In the genomic region with DNA sequence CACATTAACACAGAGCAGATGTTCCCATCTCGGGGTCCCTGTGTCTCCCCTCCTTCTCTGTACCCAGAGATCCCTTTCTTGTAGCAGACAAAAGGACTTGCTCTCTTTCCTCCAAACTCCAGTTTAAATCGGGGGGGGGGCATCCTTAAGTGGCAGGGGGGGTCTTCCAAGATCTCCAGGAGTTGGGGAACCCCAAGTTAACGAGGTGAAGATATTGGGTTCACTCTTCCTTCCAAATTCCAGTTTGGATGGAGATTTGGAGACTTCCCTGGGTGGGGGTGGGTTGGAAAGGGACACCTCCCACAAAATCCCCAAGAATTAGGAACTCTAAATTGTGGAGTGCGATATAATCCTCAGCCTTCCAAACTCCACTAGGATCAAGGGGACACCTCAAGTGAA, we compare ENCODE assay signal across 9 mouse cellular contexts. TPM values are rescaled to one million over a fixed set of nuclear protein-coding genes. Genes with fewer than 3 reads are reported as not detected.
DNase-seq lines count a peak whose midpoint lies in the region; ATAC-seq and TF ChIP-seq lines count a peak whose summit lies in the region.
"Had no signal": no experiment of that assay in that cellular context is flagged by ENCODE, and none has a peak within 500 bp of the region (broad histone marks: within the 10 kb centered on the region; RNA-seq: fewer than 3 reads in every experiment).

No protein-coding gene starts in this region.

- no peaks in the 10 kb centered on the region for H3K9me3 ChIP-seq in hindbrain, embryonic 14.5 days (ENCODE audit: control insufficient read depth, low read length)
- no peaks in the 10 kb centered on the region for H3K9me3 ChIP-seq in midbrain, embryonic 14.5 days (ENCODE audit: control insufficient read depth, low read length)

- H3K4me2 ChIP-seq in hindbrain, embryonic 14.5 days (replicated peaks) = peak overlapping the region; percentile 62
- H3K4me2 ChIP-seq in midbrain, embryonic 14.5 days (ENCODE audit: low read length) = peak overlapping the region; percentile 79

- H3K36me3 ChIP-seq in kidney, adult 2 months (ENCODE audit: control insufficient read depth, insufficient read depth, low read length) = no peaks in the 10 kb centered on the region
- peaks cover 37% of the 10 kb centered on the region for H3K36me3 ChIP-seq in hindbrain, embryonic 14.5 days (replicated peaks; ENCODE audit: control insufficient read depth, insufficient read depth)
- H3K36me3 ChIP-seq in midbrain, embryonic 14.5 days (ENCODE audit: control insufficient read depth, insufficient read depth, low read length) = peaks cover 35% of the 10 kb centered on the region

- no peak for ATAC-seq in hindbrain, embryonic 14.5 days (ENCODE audit: low FRiP score)
- ATAC-seq in midbrain, embryonic 14.5 days (ENCODE audit: low FRiP score, low TSS enrichment) = no peak

- no peak for TF ChIP-seq CTCF in kidney, adult 2 months (conservative IDR thresholded peaks at IDR 0.05; ENCODE audit: insufficient read depth, insufficient read length, low read depth, low read length)
- no peak for TF ChIP-seq CTCF in bone marrow macrophage, adult 2 months (IDR thresholded peaks at IDR 0.05; ENCODE audit: low read depth, low read length)

- H3K4me3 ChIP-seq in kidney, adult 2 months (ENCODE audit: insufficient read depth, low read depth, low read length) = peak overlapping the region; percentile 91
- H3K4me3 ChIP-seq in bone marrow macrophage, adult 2 months (ENCODE audit: insufficient read depth, low read length) = peak overlapping the region; percentile 95
- peak overlapping the region; percentile 92 for H3K4me3 ChIP-seq in hindbrain, embryonic 14.5 days (replicated peaks; ENCODE audit: low read length)
- H3K4me3 ChIP-seq in midbrain, embryonic 14.5 days (replicated peaks; ENCODE audit: low read depth, low read length) = peak overlapping the region; percentile 97

- 3% methylated on average over 4 of the region's 4 CpGs for WGBS in kidney, adult 2 months
- 2% methylated on average over 4 of the region's 4 CpGs for WGBS in hindbrain, embryonic 14.5 days
- WGBS in midbrain, embryonic 14.5 days = 2% methylated on average over 4 of the region's 4 CpGs

- H3K27me3 ChIP-seq in kidney, adult 2 months (replicated peaks; ENCODE audit: control insufficient read depth, insufficient read depth, low read length) = no peaks in the 10 kb centered on the region
- H3K27me3 ChIP-seq in hindbrain, embryonic 14.5 days (ENCODE audit: control insufficient read depth, insufficient read depth, low read length) = no peaks in the 10 kb centered on the region
- H3K27me3 ChIP-seq in midbrain, embryonic 14.5 days (ENCODE audit: control insufficient read depth, insufficient read depth, low read length) = no peaks in the 10 kb centered on the region

- H3K9ac ChIP-seq in hindbrain, embryonic 14.5 days = peak overlapping the region; percentile 92
- H3K9ac ChIP-seq in midbrain, embryonic 14.5 days (replicated peaks; ENCODE audit: low read length) = peak overlapping the region; percentile 90

- 0 out of 2 replicates have a peak, but pooled peaks cover 8% of the 10 kb centered on the region for H3K4me1 ChIP-seq in kidney, adult 2 months (ENCODE audit: control insufficient read depth, insufficient read depth, low read length)
- H3K4me1 ChIP-seq in bone marrow macrophage, adult 2 months (ENCODE audit: control insufficient read depth, insufficient read depth, low read length) = peaks cover 3% of the 10 kb centered on the region
- H3K4me1 ChIP-seq in hindbrain, embryonic 14.5 days (replicated peaks; ENCODE audit: control insufficient read depth, insufficient read depth, low read length) = peaks cover 21% of the 10 kb centered on the region
- H3K4me1 ChIP-seq in midbrain, embryonic 14.5 days (ENCODE audit: control insufficient read depth, insufficient read depth, low read length) = peaks cover 14% of the 10 kb centered on the region

- no peak for DNase-seq in kidney, adult 2 months
- DNase-seq in kidney, postnatal 4 days = no peak
- no peak for DNase-seq in hindbrain, embryonic 14.5 days (ENCODE audit: low spot score)
- no peak for DNase-seq in midbrain, embryonic 14.5 days
- DNase-seq in urinary bladder, postnatal 36 days (ENCODE audit: low spot score in 2 of 2) = no peak
- DNase-seq in adrenal gland, postnatal 14 days = no peak
- DNase-seq in ovary, postnatal 10 days (ENCODE audit: low spot score) = no peak
- DNase-seq: gastrocnemius, postnatal 25 days had no signal

- no peak for TF ChIP-seq POLR2A in kidney, adult 2 months (IDR thresholded peaks at IDR 0.05; ENCODE audit: low read depth, low read length)
- no peak for TF ChIP-seq POLR2A in bone marrow macrophage, adult 2 months (IDR thresholded peaks at IDR 0.05; ENCODE audit: borderline replicate concordance, low read depth, low read length)

- no peak overlapping the region for H3K27ac ChIP-seq in kidney, adult 2 months (ENCODE audit: insufficient read depth, low read depth, low read length)
- H3K27ac ChIP-seq in bone marrow macrophage, adult 2 months (ENCODE audit: insufficient read depth, low read depth, low read length) = no peak overlapping the region
- peak overlapping the region; percentile 53; the same call in 1 of the 2 replicates for H3K27ac ChIP-seq in hindbrain, embryonic 14.5 days
- peak overlapping the region; percentile 49; the same call in 1 of the 2 replicates for H3K27ac ChIP-seq in midbrain, embryonic 14.5 days (replicated peaks; ENCODE audit: low read depth, low read length)

RNA-seq across cellular contexts. Expression of gene Tcf3, which starts 1.1 kb away (rescaled TPM):
- 33.3 and 38.6 TPM in 2 replicates for polyA plus RNA-seq in kidney, adult 2 months (2012; rRNA removed)
- polyA plus RNA-seq in bone marrow macrophage, adult 2 months (2012; ENCODE audit: insufficient read depth, insufficient read length, missing spikeins) = 25.5 and 27.4 TPM in 2 replicates
- polyA plus RNA-seq in hindbrain, embryonic 14.5 days (2014; fragmentation: Nextera tagmentation; extraction: Ambion mirVana) = 41.3 and 46.5 TPM in 2 replicates
- polyA plus RNA-seq in midbrain, embryonic 14.5 days (2014; fragmentation: Nextera tagmentation; extraction: Ambion mirVana) = 49.8 and 60.4 TPM in 2 replicates
- total RNA-seq in adrenal gland, postnatal 14 days (2021) = 54.4 and 61.8 TPM in 2 replicates

RNA-seq across cellular contexts. Expression of gene Uqcr11, which starts 25.8 kb away (rescaled TPM):
- 3,960 and 3,968 TPM in 2 replicates for polyA plus RNA-seq in kidney, adult 2 months (2012; rRNA removed)
- polyA plus RNA-seq in bone marrow macrophage, adult 2 months (2012; ENCODE audit: insufficient read depth, insufficient read length, missing spikeins) = 175 and 193 TPM in 2 replicates
- 675 and 804 TPM in 2 replicates for polyA plus RNA-seq in hindbrain, embryonic 14.5 days (2014; fragmentation: Nextera tagmentation; extraction: Ambion mirVana)
- 532 and 742 TPM in 2 replicates for polyA plus RNA-seq in midbrain, embryonic 14.5 days (2014; fragmentation: Nextera tagmentation; extraction: Ambion mirVana)
- total RNA-seq in adrenal gland, postnatal 14 days (2021) = 1,202 and 1,279 TPM in 2 replicates

RNA-seq across cellular contexts. Expression of gene Mbd3, which starts 33.0 kb away (rescaled TPM):
- polyA plus RNA-seq in kidney, adult 2 months (2012; rRNA removed) = 143 and 151 TPM in 2 replicates
- polyA plus RNA-seq in bone marrow macrophage, adult 2 months (2012; ENCODE audit: insufficient read depth, insufficient read length, missing spikeins) = 55.6 and 58.2 TPM in 2 replicates
- 152 and 161 TPM in 2 replicates for polyA plus RNA-seq in hindbrain, embryonic 14.5 days (2014; fragmentation: Nextera tagmentation; extraction: Ambion mirVana)
- polyA plus RNA-seq in midbrain, embryonic 14.5 days (2014; fragmentation: Nextera tagmentation; extraction: Ambion mirVana) = 166 and 208 TPM in 2 replicates
- total RNA-seq in adrenal gland, postnatal 14 days (2021) = 106 and 116 TPM in 2 replicates

RNA-seq across cellular contexts. Expression of gene Mex3d, which starts 44.9 kb away (rescaled TPM):
- 7.9 and 11.9 TPM in 2 replicates for polyA plus RNA-seq in kidney, adult 2 months (2012; rRNA removed)
- 5.8 and 8.3 TPM in 2 replicates for polyA plus RNA-seq in bone marrow macrophage, adult 2 months (2012; ENCODE audit: insufficient read depth, insufficient read length, missing spikeins)
- polyA plus RNA-seq in hindbrain, embryonic 14.5 days (2014; fragmentation: Nextera tagmentation; extraction: Ambion mirVana) = 12.3 and 13.3 TPM in 2 replicates
- 17.3 and 28.2 TPM in 2 replicates for polyA plus RNA-seq in midbrain, embryonic 14.5 days (2014; fragmentation: Nextera tagmentation; extraction: Ambion mirVana)
- total RNA-seq in adrenal gland, postnatal 14 days (2021) = 21.8 and 22.8 TPM in 2 replicates

Comparison
In these comparisons a context has a peak if more than half of its experiments do, and no peak if none do; other contexts are left out.
1. H3K27ac ChIP-seq: peak in hindbrain, embryonic 14.5 days (single experiment) and midbrain, embryonic 14.5 days (single experiment); none in kidney, adult 2 months (single experiment) and bone marrow macrophage, adult 2 months (single experiment).
2. Peak in every context shown above with its lines, with median percentiles within 50 percentile points of each other: H3K4me3 ChIP-seq.